Mouse (Mus musculus): ENCODE results near the gene Psmd2. TPM values are rescaled to one million over a fixed set of nuclear protein-coding genes. Genes with fewer than 3 reads are reported as not detected.

Psmd2 gene
- 103 to 114 TPM (median 106 TPM) in 4 replicates for total RNA-seq (2023)

DNA sequence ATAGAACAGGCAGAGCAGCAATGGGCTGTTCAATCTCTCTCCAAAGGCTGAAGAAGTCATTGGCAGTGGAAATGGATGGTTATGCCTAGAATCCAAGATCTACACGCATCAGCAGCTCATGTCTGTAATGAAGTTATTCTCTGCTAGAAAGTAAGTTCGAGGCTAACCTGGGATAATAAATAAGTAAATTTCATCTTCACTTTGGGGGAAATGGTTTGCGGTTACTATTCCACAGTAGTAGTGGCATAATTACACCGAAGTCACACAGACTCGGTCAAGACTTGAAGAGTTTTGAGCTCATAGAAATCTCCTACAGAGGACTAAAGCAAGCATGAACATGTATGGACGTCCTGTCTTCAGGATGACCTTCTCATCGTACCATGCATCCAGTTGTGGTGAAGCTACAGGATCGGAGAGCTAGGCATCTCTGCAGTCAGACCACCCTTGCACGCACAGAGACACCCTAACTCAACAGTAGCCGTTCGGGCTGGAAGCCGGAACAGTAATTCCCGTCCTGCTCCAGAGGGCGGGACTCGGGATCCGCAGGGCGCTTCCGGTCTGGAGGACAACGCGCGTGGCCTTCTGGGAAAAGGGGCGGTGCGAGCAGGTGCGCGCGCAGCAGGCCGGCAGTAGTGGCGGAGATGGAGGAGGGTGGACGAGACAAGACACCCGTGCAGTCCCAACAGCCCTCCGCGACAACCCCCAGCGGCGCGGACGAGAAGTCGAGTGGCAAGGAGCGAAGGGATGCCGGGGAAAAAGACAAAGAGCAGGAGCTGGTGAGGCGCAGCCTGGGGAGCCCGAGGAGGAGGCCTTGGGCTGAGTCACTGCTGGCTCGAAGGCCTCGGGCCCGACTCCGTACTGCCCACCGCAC is at the start of gene Psmd2:
TSS of gene Psmd2 (plus strand) at position 577 of the 871 bp plus-strand sequence.

DNA sequence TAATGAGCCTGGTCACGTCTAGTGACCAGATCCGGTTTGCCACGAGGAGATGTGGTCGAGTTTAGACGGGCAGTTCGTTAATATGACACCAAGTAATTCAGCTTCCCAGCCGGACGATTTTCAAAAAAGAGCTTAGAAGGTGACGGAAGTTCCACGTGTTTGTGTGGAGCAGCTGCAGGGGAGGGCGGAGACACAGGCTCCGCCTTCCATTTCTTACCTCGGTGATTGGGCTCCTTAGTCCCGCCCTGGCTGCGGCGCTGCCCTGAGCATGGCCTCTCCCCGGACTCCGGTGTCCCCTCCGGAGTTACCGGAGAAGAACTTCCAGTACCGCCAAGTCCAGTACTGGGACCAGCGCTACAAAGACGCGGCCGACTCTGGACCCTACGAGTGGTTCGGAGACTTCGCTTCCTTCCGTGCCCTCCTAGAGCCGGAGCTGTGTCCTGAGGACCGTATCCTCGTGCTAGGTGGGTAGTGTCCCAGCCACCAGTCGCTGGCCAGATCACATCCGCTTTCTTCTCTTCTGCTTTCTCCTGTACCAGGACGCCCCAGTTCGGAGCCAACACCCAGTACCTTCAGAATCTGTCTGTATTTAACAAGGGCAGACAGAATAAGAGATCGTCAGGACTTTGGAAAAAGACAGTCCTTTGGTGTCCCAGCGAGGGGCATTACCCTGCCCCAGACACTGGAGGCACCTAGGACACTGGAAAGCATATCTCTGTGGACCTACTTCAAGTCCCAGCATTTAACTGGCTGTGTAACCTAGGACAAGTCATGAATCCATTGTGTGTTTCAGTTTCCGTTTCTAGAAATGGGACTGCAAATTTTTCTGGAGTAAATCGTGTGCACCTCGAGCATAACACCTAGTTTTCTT is 39.9 kb upstream of the Psmd2 start, which contains the start of the genes Eef1akmt4, Gm49333 and Alg3:
TSS of gene Eef1akmt4 (plus strand) at position 237 of the 871 bp plus-strand sequence.
TSS of gene Gm49333 (plus strand) at position 254 of the 871 bp plus-strand sequence.
TSS of gene Alg3 (minus strand) at position 379 of the 871 bp plus-strand sequence.

GRCm38 (mm10) chr16:20621191-20621990 is 30.1 kb upstream of the Psmd2 start, which contains the start of gene Camk2n2:
Camk2n2 (minus strand) TSS chr16:20621287.

GRCm38 (mm10) chr16:20629731-20630634 is 21.5 kb upstream of the Psmd2 start, which contains the start of gene Ece2:
Ece2 (plus strand) TSS chr16:20629828.

DNA sequence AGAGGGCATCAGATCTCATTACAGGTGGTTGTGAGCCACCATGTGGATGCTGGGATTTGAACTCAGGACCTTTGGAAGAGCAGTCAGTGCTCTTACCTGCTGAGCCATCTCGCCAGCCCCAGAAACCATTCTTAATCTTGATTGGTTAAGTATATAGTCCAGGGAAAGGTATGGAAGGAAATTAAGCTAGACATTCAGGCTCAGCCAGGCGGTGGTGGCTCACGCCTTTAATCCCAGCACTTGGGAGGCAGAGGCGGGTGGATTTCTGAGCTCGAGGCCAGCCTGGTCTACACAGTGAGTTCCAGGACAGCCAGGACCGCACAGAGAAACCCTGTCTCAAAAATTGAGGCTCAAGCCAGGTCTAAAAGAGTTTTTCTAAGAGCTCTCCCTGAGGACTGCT is 16.6 kb downstream of the Psmd2 start, which contains the start of gene Eif4g1:
TSS of gene Eif4g1 (plus strand) at position 301 of the 400 bp plus-strand sequence.

GRCm38 (mm10) chr16:20693111-20693701 is 41.8 kb downstream of the Psmd2 start, which contains the start of gene Fam131a:
Fam131a (plus strand) TSS chr16:20693241.

Other genes starting within 250 kb of the Psmd2 start
- gene Abcc5, start 225.3 kb upstream of the Psmd2 start, total RNA-seq (2023), result 23.8 to 28.1 TPM (median 25.8 TPM) in 4 replicates
- gene Eif2b5, start 152.8 kb upstream of the Psmd2 start, total RNA-seq (2023), result 42.8 to 52.1 TPM (median 47.2 TPM) in 4 replicates
- gene Dvl3, start 134.7 kb upstream of the Psmd2 start, total RNA-seq (2023), result 41.5 to 43.6 TPM (median 42.6 TPM) in 4 replicates
- gene Ap2m1, start 116.2 kb upstream of the Psmd2 start, total RNA-seq (2023), result 160 to 184 TPM (median 175 TPM) in 4 replicates
- 90.6 to 104 TPM (median 98.3 TPM) in 4 replicates for gene Abcf3, start 103.1 kb upstream of the Psmd2 start, total RNA-seq (2023)
- gene Vwa5b2, start 62.2 kb upstream of the Psmd2 start, total RNA-seq (2023), result 0.49 to 0.88 TPM in 2 of 4 replicates, not detected in the others
- gene Eef1akmt4, start 40.1 kb upstream of the Psmd2 start, total RNA-seq (2023), result 3.9 to 5.7 TPM (median 4.5 TPM) in 4 replicates
- not detected in 4 replicates for gene Gm49333, start 40.0 kb upstream of the Psmd2 start, total RNA-seq (2023)
- gene Alg3, start 39.9 kb upstream of the Psmd2 start, total RNA-seq (2023), result 9.5 to 14.5 TPM (median 12.0 TPM) in 4 replicates
- not detected in 4 replicates for gene Camk2n2, start 30.4 kb upstream of the Psmd2 start, total RNA-seq (2023)
- gene Ece2, start 21.8 kb upstream of the Psmd2 start, total RNA-seq (2023), result 0.76 TPM in 1 of 4 replicates, not detected in the others
- gene Eif4g1, start 16.7 kb downstream of the Psmd2 start, total RNA-seq (2023), result 317 to 345 TPM (median 335 TPM) in 4 replicates
- gene Fam131a, start 41.6 kb downstream of the Psmd2 start, total RNA-seq (2023), result 0.41 to 0.91 TPM (median 0.43 TPM) in 3 of 4 replicates, not detected in the other
- gene Polr2h, start 66.0 kb downstream of the Psmd2 start, total RNA-seq (2023), result 17.3 to 22.7 TPM (median 19.5 TPM) in 4 replicates
- gene Clcn2, start 66.1 kb downstream of the Psmd2 start, total RNA-seq (2023), result 2.5 to 4.1 TPM (median 3.2 TPM) in 4 replicates
- gene Chrd, start 81.5 kb downstream of the Psmd2 start, total RNA-seq (2023), result not detected in 4 replicates
- not detected in 4 replicates for gene Thpo, start 82.9 kb downstream of the Psmd2 start, total RNA-seq (2023)

Measured in B cell, adult 62 days (primary cell).